Mouse (Mus musculus) layer of hippocampus, adult 2 months (tissue): ENCODE results near the gene Rps3. TPM values are rescaled to one million over a fixed set of nuclear protein-coding genes. Genes with fewer than 3 reads are reported as not detected.

ENCODE experiments used
- DNase-seq, 2 experiments: peaks; one replicate each; pipeline ENCODE4 v3.0.0; 2022; ENCODE audit warnings: low spot score in 2 of 2
- H3K27ac ChIP-seq: fragments of 200-600 bp; 2 replicates; pipeline ENCODE4 v1.8.1; 2022
- H3K4me3 ChIP-seq: fragments of 200-600 bp; 2 replicates; pipeline ENCODE4 v1.8.1; 2022; ENCODE audit warnings: mild to moderate bottlenecking
- CTCF ChIP-seq: fragments of 200-600 bp; conservative IDR thresholded peaks from 2 replicates; pipeline ENCODE4 v1.8.1; 2022; ENCODE audit warnings: antibody characterized with exemption, mild to moderate bottlenecking, moderate library complexity
- total RNA-seq, 2 experiments: library from RNA; stranded (reverse); gene quantifications; 2 replicates each; pipeline ENCODE4 v1.2.3; 2021

Gene Rps3
- total RNA-seq, 2 experiments from 2014 or later: 278 to 289 TPM

DNA sequence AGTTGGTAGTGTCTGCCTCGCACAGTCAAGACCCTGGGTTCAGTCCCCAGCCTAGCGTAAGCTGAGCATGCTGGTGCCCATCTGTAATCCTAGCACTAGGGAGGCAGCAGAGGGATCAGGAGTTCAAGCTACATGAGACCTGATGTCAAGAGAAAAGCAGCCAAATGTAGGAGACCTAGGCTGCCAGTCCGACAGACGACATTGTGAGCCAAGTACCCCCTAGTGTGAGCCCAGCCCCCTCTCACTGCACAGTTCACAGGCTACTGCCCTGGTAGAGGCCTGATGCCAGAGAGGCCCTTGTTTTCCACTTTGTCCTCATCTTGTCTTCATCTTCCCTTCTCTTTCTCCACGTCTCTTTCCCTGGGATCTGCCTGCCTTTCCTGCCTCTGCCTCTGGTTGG, 36.2 kb downstream of the Rps3 start:
- no peak for DNase-seq
- H3K27ac ChIP-seq: no peak overlapping the region
- no peak for TF ChIP-seq CTCF
- H3K4me3 ChIP-seq: no peak overlapping the region

DNA sequence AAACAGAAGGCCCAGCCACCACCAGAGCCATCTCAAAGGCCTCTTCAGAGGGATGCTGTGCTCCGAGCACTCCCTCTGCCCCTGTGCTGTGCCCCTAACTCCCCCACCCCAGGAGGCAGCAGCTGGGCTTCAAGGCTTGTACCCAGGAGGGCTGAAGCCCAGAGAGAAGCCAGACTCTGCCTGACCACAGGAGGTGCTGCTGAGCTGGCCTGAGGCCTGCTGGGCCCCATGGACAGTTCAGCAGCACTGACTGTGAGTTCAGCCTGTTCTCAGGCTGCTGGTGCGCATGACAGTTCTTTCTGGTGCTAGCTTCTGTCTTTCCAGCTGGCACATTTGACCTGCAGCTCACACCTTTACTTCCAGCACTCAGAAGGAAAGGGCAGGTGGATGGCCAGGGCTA, 37.7 kb downstream of the Rps3 start:
- peak; percentile 65 for TF ChIP-seq CTCF
- no peak for DNase-seq
- Histone ChIP-seq H3K4me3 (no peak overlapping the region), H3K27ac (no peak overlapping the region)

DNA sequence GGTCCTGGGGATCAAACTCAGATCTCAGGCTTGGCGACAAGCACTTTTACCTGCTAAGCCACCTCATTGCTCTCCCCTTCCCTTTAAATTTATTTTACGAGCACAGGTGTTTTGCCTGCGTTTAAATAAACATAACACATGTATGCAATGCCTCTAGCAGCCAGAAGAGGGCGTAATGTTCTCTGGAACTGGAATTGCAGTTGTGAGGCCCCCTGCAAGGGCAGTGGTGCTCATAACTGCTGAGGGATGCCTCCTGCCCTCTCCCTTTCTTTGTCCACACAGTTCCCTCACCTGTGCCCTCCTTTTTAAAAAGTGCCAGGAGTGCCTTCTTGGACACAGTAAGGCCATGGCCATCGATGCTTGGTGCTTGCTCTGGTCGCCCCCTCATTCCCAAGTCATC, 39.5 kb downstream of the Rps3 start:
- DNase-seq: no peak
- no peak overlapping the region for H3K27ac ChIP-seq
- peak; percentile 77 for TF ChIP-seq CTCF
- H3K4me3 ChIP-seq: no peak overlapping the region

DNA sequence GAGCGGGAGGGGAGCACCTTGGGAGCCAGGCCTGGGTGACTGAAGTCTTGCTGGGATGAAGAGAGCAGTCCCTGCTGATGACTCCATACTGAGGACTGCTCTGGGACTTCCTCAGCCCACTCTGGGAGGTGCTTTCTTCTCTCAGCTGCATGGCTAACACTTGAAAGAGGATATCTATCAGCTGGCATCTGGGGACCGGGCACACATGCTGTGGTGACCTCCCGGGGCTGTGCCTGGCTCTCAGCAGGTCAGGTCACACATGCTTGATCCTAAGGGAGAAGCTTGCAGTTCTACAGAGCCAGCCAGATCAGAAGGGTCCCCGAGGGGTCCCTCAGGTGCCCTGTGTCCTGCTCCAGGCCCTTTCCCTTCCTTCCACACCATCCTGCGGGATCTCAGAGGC, 40.4 kb downstream of the Rps3 start:
- H3K4me3 ChIP-seq: no peak overlapping the region
- TF ChIP-seq CTCF: no peak
- no peak for DNase-seq
- no peak overlapping the region for H3K27ac ChIP-seq

DNA sequence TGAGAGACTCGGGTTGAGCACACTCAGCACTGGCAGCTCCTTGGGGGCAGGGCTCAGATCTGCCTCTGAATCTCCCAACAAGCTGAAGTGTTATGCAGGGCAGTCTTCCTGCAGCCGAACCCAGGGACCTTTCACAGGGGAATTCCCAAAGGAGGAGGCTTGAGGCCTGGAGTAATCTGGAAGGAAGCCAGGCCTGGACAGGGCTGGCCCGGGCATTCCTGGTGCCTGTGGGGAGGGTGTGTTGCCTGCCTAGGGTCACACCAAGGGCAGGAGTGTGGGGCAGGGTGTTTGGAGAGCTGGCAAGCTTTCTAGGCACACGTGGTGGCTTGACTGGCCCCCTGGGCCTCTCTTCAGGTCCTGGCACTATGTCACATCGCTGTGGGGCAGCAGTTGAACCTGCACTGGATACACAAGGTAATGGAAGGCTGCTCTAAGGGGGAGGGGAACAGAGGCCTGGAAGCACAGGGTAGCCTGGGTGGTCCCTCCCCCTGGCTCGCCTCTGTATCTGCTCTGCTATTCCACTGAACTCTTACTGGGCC, 41.9 kb downstream of the Rps3 start:
- no peak overlapping the region for H3K4me3 ChIP-seq
- DNase-seq: no peak
- H3K27ac ChIP-seq: no peak overlapping the region
- TF ChIP-seq CTCF: no peak

DNA sequence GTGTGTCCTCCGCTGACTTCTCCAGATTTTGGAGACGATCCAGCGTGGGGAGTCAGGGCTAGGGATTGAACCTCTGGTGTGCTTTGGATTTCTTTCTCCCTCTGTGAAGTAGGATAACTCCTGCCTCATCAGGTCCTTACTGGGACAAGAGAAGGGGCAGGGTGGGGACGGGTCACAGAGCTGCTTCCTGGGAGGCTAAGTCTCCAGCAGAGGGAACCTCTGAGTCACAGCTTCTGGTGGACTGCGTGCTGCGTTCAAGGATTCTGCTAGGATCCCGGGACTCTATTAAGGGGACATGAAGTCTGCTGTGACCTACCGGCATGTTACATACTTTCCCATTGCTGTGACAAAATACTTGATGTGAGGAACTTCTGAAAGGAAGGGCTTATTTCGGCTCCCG, 44.7 kb downstream of the Rps3 start:
- Histone ChIP-seq H3K27ac (no peak overlapping the region), H3K4me3 (no peak overlapping the region)
- peak; percentile 72 for TF ChIP-seq CTCF
- no peak for DNase-seq

DNA sequence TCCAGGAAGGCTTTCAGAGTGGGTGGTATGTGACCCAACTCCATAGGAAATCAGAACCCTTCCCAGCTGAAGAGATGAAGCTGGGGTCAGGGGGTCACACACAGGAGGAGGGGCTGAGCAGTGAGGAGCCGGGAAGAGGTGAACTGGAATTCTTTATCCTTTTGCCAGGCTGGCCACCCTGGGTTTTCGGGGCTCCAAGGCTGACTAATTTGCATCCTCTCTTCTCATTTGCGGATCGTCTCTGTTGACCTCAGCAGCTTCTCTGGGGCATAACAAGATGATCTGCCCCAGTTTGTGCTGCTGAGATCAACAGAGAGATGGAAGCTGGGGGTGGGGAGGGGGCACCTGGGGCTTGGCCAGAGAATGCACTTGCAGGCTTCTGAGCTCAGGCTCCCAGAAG, 47.0 kb downstream of the Rps3 start:
- Histone ChIP-seq H3K4me3 (no peak overlapping the region), H3K27ac (no peak overlapping the region)
- no peak for DNase-seq
- TF ChIP-seq CTCF: no peak

DNA sequence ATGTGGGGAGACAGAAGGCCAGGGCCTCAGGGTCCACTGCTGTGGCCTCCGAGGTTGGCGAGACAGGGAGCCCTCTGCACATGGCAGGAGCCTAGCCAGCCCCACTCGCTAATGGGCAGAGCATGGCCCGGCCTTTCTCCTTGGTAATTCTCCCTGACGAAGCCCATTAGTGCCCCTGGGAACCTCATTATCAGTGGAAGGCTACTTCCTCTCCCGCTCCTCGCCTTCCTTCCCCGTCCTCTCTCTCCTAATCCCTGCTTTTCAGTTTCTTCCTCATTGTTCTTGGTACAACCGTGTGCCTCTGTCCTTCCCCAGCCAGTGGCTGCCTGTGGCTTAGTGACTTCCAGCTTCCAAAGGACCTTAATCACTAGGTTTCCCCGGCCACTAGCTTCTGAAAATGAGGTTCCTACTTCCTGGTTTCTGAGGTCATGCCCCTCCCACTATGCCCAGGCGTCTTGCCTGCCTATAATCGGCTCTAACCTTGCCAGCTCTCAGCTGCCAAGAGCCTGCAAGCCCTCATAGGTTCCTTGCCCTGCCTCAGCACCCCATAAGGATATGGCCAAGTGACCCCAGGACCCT, 48.8 kb downstream of the Rps3 start:
- Histone ChIP-seq H3K27ac (no peak overlapping the region), H3K4me3 (no peak overlapping the region)
- no peak for DNase-seq
- TF ChIP-seq CTCF: no peak

DNA sequence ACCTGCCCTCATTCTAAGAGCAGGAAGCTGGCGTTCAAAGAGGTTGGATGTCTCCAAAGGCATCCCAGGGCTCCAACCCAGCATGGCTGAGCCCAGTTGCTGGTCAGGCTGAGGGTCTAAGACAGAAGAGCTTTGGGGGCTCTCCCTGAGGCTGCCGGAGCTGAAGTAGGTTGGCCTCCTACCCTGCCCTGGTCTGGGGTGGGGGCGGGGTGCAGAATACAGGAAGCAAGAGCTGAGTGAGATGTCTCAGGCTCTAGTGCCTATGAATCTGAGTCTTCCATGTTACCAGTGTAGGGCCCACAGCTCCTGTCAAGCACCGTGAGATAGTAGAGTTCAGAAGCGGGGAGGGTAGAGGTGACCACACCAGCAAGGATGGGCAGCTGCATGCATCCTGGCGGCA, 50.7 kb downstream of the Rps3 start:
- no peak overlapping the region for H3K4me3 ChIP-seq
- TF ChIP-seq CTCF: no peak
- no peak overlapping the region for H3K27ac ChIP-seq
- DNase-seq: no peak

DNA sequence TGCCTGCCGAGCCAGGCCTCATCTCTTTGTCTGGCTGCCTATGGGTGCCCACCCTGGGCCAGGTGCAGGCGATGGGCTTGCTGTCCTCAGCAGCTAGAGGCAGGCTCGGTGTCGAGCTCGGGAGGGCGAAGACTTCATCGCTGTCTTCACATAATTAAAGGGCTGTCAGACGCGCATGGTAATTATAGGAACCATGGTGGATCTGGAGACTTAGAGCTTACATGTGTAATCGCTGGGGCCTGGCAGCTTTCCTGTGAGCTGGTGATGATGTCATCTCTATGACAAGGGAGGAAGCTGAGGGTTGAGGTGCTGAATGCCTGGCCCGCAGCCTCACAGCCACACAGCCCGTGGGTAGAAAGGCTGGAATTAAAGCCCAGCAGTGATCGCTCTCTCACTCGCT, 51.3 kb downstream of the Rps3 start:
- Histone ChIP-seq H3K4me3 (no peak overlapping the region), H3K27ac (peak overlapping the region; percentile 18; the same call in 1 of the 2 replicates)
- peak in 1 of 2 experiments; percentile 62 for DNase-seq
- no peak for TF ChIP-seq CTCF

DNA sequence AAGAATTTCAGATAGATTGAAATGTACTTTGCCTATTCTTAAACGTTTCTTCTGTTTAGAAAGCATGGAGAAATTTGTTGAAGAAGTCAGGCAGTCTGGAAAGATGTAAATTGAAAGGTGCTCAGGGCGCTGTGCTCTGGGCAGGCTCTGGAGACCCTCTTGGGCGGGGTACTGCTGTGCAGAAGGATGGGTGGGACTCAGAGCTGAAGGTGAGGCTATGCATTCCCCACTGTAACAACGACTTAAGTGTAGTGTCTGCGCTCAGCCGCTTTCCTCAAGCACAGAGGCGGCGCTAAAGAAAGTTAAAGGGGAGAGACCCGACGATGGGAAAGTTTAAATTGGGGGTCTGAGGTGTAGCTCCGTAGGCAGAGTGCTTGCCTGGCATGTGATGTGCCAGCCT, 53.3 kb downstream of the Rps3 start:
- no peak overlapping the region for H3K27ac ChIP-seq
- DNase-seq: no peak
- no peak for TF ChIP-seq CTCF
- H3K4me3 ChIP-seq: no peak overlapping the region

DNA sequence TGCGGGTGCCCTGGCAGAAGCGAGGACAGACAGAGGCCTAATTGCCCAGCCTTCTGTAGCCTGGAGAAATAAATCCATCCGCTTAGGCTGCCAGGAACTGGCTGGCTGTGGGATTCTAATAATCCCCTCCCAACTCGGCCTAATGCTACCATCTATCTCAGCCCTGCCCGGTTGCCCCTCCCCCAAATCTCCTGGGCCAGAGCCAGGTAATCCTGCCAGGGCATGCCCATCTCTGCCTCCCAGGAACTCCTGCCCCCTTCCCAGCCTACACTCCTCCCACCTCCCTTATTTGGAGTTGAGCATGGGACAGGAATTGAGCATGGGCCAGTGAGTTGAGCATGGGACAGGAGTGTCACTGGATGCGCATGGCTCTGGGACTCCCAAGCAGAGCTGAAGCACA, 53.8 kb downstream of the Rps3 start:
- Histone ChIP-seq H3K27ac (no peak overlapping the region), H3K4me3 (no peak overlapping the region)
- no peak for TF ChIP-seq CTCF
- no peak for DNase-seq

DNA sequence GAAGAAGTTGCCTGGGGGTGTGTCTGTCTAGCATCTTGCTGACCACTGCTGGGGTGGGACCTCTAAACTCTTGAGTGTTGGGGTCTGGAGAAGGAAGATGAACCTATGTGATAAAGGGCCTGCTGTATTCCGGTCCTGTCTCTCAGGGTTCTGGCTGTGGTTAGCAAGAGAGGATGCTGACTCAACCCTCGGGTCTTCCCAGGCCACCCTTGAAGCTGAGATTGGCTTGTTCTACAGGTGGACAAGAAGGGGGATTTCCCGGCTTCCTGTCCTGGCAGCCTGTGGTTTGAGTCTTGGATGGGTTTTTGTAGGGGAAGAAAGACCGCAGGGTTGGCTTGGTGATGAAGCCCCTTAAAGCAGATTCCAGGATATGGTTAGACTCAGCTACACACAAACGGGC, 54.7 kb downstream of the Rps3 start:
- Histone ChIP-seq H3K4me3 (no peak overlapping the region), H3K27ac (no peak overlapping the region)
- no peak for DNase-seq
- TF ChIP-seq CTCF: no peak

DNA sequence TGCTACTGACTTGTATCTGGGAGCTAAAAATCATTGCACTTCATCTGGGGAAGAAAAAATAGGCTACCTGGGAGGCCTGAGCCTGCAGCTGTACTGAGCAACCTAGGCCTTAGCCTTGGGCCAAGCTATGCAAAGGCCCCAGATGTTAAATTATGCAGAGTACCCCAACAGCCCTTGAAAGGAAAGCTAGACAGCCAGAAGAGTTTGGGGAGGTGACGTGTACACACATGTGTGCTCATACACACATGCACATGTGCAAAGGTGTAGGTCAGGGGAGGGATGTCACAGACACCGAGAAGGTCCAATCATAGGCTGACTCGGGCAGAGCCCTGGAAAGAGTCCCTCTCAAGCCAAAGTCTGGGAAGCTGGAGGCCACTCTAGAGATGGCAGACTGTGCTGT, 55.6 kb downstream of the Rps3 start:
- no peak for DNase-seq
- Histone ChIP-seq H3K27ac (no peak overlapping the region), H3K4me3 (no peak overlapping the region)
- no peak for TF ChIP-seq CTCF

Other genes with a start within 250 kb of the Rps3 start
- gene Mogat2, start 245.1 kb downstream of the Rps3 start, total RNA-seq: not detected
- 10 to 100 TPM; 96.6 to 98.6 TPM for gene Map6, start 216.3 kb downstream of the Rps3 start, total RNA-seq
- gene Serpinh1, start 130.5 kb downstream of the Rps3 start, total RNA-seq: 10 to 100 TPM; 20.7 to 21.1 TPM
- gene Gdpd5, start 102.3 kb downstream of the Rps3 start, total RNA-seq: 10 to 100 TPM; 20.8 to 24.3 TPM
- gene Klhl35, start 17.7 kb downstream of the Rps3 start, total RNA-seq: 1 to 10 TPM; 2.0 to 2.8 TPM
- gene Arrb1, start 51.7 kb upstream of the Rps3 start, total RNA-seq: 100 to 1,000 TPM; 143 to 148 TPM
- gene Tpbgl, start 143.4 kb upstream of the Rps3 start, total RNA-seq: 1 to 10 TPM; 4.7 to 5.1 TPM
- 10 to 100 TPM; 11.7 to 13.4 TPM for gene Slco2b1, start 227.6 kb upstream of the Rps3 start, total RNA-seq
- not detected for gene Olfr520, start 246.5 kb upstream of the Rps3 start, total RNA-seq